Mouse (Mus musculus): ENCODE measurements at regions not wholly inside any gene's neighbourhood (a gene's known extent, or its start where the extent isn't known, plus 50 kb on each side); places are given as distances from the start of the nearest gene placed in this dataset.

GRCm38 (mm10) chr3:138609749-138610148 is 83.8 kb downstream of the Eif4e start:
- DNase-seq (ENCODE audit: low spot score) (no peak), ATAC-seq (ENCODE audit: low FRiP score) (no peak)
- Histone ChIP-seq H3K27ac (no peak overlapping the region), H3K4me3 (replicated peaks; ENCODE audit: low read length) (no peak overlapping the region), H3K9ac (no peak overlapping the region), H3K36me3 (replicated peaks; ENCODE audit: control insufficient read depth, insufficient read depth) (no peaks in the 10 kb centered on the region), H3K27me3 (ENCODE audit: control insufficient read depth, insufficient read depth, low read length) (no peaks in the 10 kb centered on the region), H3K4me1 (replicated peaks; ENCODE audit: control insufficient read depth, insufficient read depth, low read length) (no peaks in the 10 kb centered on the region), H3K9me3 (ENCODE audit: control insufficient read depth, low read length) (no peaks in the 10 kb centered on the region), H3K4me2 (replicated peaks) (no peak overlapping the region)
- 92% methylated on average over 1 of the region's 1 CpGs for WGBS

- no peak overlapping the region for H3K4me2 ChIP-seq (replicated peaks)
- no peaks in the 10 kb centered on the region for H3K9me3 ChIP-seq (ENCODE audit: control insufficient read depth, low read length)
- ATAC-seq (ENCODE audit: low FRiP score) (no peak), DNase-seq (ENCODE audit: low spot score) (no peak)
- no peak overlapping the region for H3K4me3 ChIP-seq (replicated peaks; ENCODE audit: low read length)
- H3K36me3 ChIP-seq (replicated peaks; ENCODE audit: control insufficient read depth, insufficient read depth), result no peaks in the 10 kb centered on the region
- H3K27ac ChIP-seq, result no peak overlapping the region
- no peak overlapping the region for H3K9ac ChIP-seq
- H3K27me3 ChIP-seq (ENCODE audit: control insufficient read depth, insufficient read depth, low read length), result no peaks in the 10 kb centered on the region
- H3K4me1 ChIP-seq (replicated peaks; ENCODE audit: control insufficient read depth, insufficient read depth, low read length), result no peaks in the 10 kb centered on the region
- WGBS, result 76% methylated on average over 9 of the region's 9 CpGs
Observed at GRCm38 (mm10) chr3:138612884-138613653, 87.1 kb downstream of the Eif4e start.

GRCm38 (mm10) chr3:138613680-138614079 is 87.7 kb downstream of the Eif4e start:
- H3K36me3 ChIP-seq (replicated peaks; ENCODE audit: control insufficient read depth, insufficient read depth), result no peaks in the 10 kb centered on the region
- 90% methylated on average over 3 of the region's 3 CpGs for WGBS
- no peaks in the 10 kb centered on the region for H3K27me3 ChIP-seq (ENCODE audit: control insufficient read depth, insufficient read depth, low read length)
- H3K9ac ChIP-seq, result no peak overlapping the region
- DNase-seq (ENCODE audit: low spot score) (no peak), ATAC-seq (ENCODE audit: low FRiP score) (no peak)
- H3K9me3 ChIP-seq (ENCODE audit: control insufficient read depth, low read length), result no peaks in the 10 kb centered on the region
- H3K4me1 ChIP-seq (replicated peaks; ENCODE audit: control insufficient read depth, insufficient read depth, low read length), result no peaks in the 10 kb centered on the region
- no peak overlapping the region for H3K27ac ChIP-seq
- H3K4me2 ChIP-seq (replicated peaks), result no peak overlapping the region
- no peak overlapping the region for H3K4me3 ChIP-seq (replicated peaks; ENCODE audit: low read length)

- WGBS, result 94% methylated on average over 2 of the region's 2 CpGs
- DNase-seq (ENCODE audit: low spot score) (no peak), ATAC-seq (ENCODE audit: low FRiP score) (no peak)
- no peak overlapping the region for H3K9ac ChIP-seq
- H3K9me3 ChIP-seq (ENCODE audit: control insufficient read depth, low read length), result no peaks in the 10 kb centered on the region
- no peak overlapping the region for H3K4me2 ChIP-seq (replicated peaks)
- H3K4me3 ChIP-seq (replicated peaks; ENCODE audit: low read length), result no peak overlapping the region
- no peak overlapping the region for H3K27ac ChIP-seq
- H3K36me3 ChIP-seq (replicated peaks; ENCODE audit: control insufficient read depth, insufficient read depth), result no peaks in the 10 kb centered on the region
- H3K27me3 ChIP-seq (ENCODE audit: control insufficient read depth, insufficient read depth, low read length), result no peaks in the 10 kb centered on the region
- H3K4me1 ChIP-seq (replicated peaks; ENCODE audit: control insufficient read depth, insufficient read depth, low read length), result no peaks in the 10 kb centered on the region
Observed at GRCm38 (mm10) chr3:138614899-138615298, 88.9 kb downstream of the Eif4e start.

- Histone ChIP-seq H3K9ac (no peak overlapping the region), H3K9me3 (ENCODE audit: control insufficient read depth, low read length) (no peaks in the 10 kb centered on the region), H3K27ac (no peak overlapping the region), H3K36me3 (replicated peaks; ENCODE audit: control insufficient read depth, insufficient read depth) (no peaks in the 10 kb centered on the region), H3K4me3 (replicated peaks; ENCODE audit: low read length) (no peak overlapping the region), H3K27me3 (ENCODE audit: control insufficient read depth, insufficient read depth, low read length) (no peaks in the 10 kb centered on the region), H3K4me1 (replicated peaks; ENCODE audit: control insufficient read depth, insufficient read depth, low read length) (no peaks in the 10 kb centered on the region), H3K4me2 (replicated peaks) (no peak overlapping the region)
- DNase-seq (ENCODE audit: low spot score) (no peak), ATAC-seq (ENCODE audit: low FRiP score) (no peak)
- WGBS, result 81% methylated on average over 4 of the region's 4 CpGs
Observed at GRCm38 (mm10) chr3:138620263-138620662, 94.3 kb downstream of the Eif4e start.

GRCm38 (mm10) chr3:138624128-138624527 is 98.1 kb downstream of the Eif4e start:
- no peak overlapping the region for H3K9ac ChIP-seq
- H3K27ac ChIP-seq, result no peak overlapping the region
- H3K27me3 ChIP-seq (ENCODE audit: control insufficient read depth, insufficient read depth, low read length), result no peaks in the 10 kb centered on the region
- no peaks in the 10 kb centered on the region for H3K36me3 ChIP-seq (replicated peaks; ENCODE audit: control insufficient read depth, insufficient read depth)
- DNase-seq (ENCODE audit: low spot score) (no peak), ATAC-seq (ENCODE audit: low FRiP score) (no peak)
- no peak overlapping the region for H3K4me2 ChIP-seq (replicated peaks)
- no peaks in the 10 kb centered on the region for H3K9me3 ChIP-seq (ENCODE audit: control insufficient read depth, low read length)
- no peaks in the 10 kb centered on the region for H3K4me1 ChIP-seq (replicated peaks; ENCODE audit: control insufficient read depth, insufficient read depth, low read length)
- H3K4me3 ChIP-seq (replicated peaks; ENCODE audit: low read length), result no peak overlapping the region
- 93% methylated on average over 2 of the region's 2 CpGs for WGBS

- no peaks in the 10 kb centered on the region for H3K27me3 ChIP-seq (ENCODE audit: control insufficient read depth, insufficient read depth, low read length)
- DNase-seq (ENCODE audit: low spot score) (no peak), ATAC-seq (ENCODE audit: low FRiP score) (no peak)
- H3K4me1 ChIP-seq (replicated peaks; ENCODE audit: control insufficient read depth, insufficient read depth, low read length), result no peaks in the 10 kb centered on the region
- no peak overlapping the region for H3K9ac ChIP-seq
- H3K36me3 ChIP-seq (replicated peaks; ENCODE audit: control insufficient read depth, insufficient read depth), result no peaks in the 10 kb centered on the region
- H3K4me3 ChIP-seq (replicated peaks; ENCODE audit: low read length), result no peak overlapping the region
- H3K9me3 ChIP-seq (ENCODE audit: control insufficient read depth, low read length), result no peaks in the 10 kb centered on the region
- no peak overlapping the region for H3K4me2 ChIP-seq (replicated peaks)
- WGBS, result 84% methylated on average over 4 of the region's 4 CpGs
- no peak overlapping the region for H3K27ac ChIP-seq
Observed at GRCm38 (mm10) chr3:138626230-138626629, 100.3 kb downstream of the Eif4e start.

GRCm38 (mm10) chr3:138630231-138630630 is 104.3 kb downstream of the Eif4e start:
- Histone ChIP-seq H3K4me2 (replicated peaks) (no peak overlapping the region), H3K4me3 (replicated peaks; ENCODE audit: low read length) (no peak overlapping the region), H3K9me3 (ENCODE audit: control insufficient read depth, low read length) (no peaks in the 10 kb centered on the region), H3K27me3 (ENCODE audit: control insufficient read depth, insufficient read depth, low read length) (no peaks in the 10 kb centered on the region), H3K4me1 (replicated peaks; ENCODE audit: control insufficient read depth, insufficient read depth, low read length) (no peaks in the 10 kb centered on the region), H3K9ac (no peak overlapping the region), H3K36me3 (replicated peaks; ENCODE audit: control insufficient read depth, insufficient read depth) (no peaks in the 10 kb centered on the region), H3K27ac (no peak overlapping the region)
- ATAC-seq (ENCODE audit: low FRiP score) (no peak), DNase-seq (ENCODE audit: low spot score) (no peak)
- 87% methylated on average over 13 of the region's 13 CpGs for WGBS

- ATAC-seq (ENCODE audit: low FRiP score) (no peak), DNase-seq (ENCODE audit: low spot score) (no peak)
- no peaks in the 10 kb centered on the region for H3K27me3 ChIP-seq (ENCODE audit: control insufficient read depth, insufficient read depth, low read length)
- no peak overlapping the region for H3K27ac ChIP-seq
- H3K36me3 ChIP-seq (replicated peaks; ENCODE audit: control insufficient read depth, insufficient read depth), result no peaks in the 10 kb centered on the region
- WGBS, result 86% methylated on average over 2 of the region's 2 CpGs
- no peak overlapping the region for H3K4me3 ChIP-seq (replicated peaks; ENCODE audit: low read length)
- H3K4me1 ChIP-seq (replicated peaks; ENCODE audit: control insufficient read depth, insufficient read depth, low read length), result no peaks in the 10 kb centered on the region
- no peak overlapping the region for H3K9ac ChIP-seq
- H3K4me2 ChIP-seq (replicated peaks), result no peak overlapping the region
- H3K9me3 ChIP-seq (ENCODE audit: control insufficient read depth, low read length), result no peaks in the 10 kb centered on the region
Observed at GRCm38 (mm10) chr3:138632086-138632485, 106.1 kb downstream of the Eif4e start.

- Histone ChIP-seq H3K4me2 (replicated peaks) (no peak overlapping the region), H3K4me1 (replicated peaks; ENCODE audit: control insufficient read depth, insufficient read depth, low read length) (peaks cover 12% of the 10 kb centered on the region), H3K4me3 (replicated peaks; ENCODE audit: low read length) (no peak overlapping the region), H3K36me3 (replicated peaks; ENCODE audit: control insufficient read depth, insufficient read depth) (no peaks in the 10 kb centered on the region), H3K9ac (no peak overlapping the region), H3K9me3 (ENCODE audit: control insufficient read depth, low read length) (no peaks in the 10 kb centered on the region), H3K27me3 (ENCODE audit: control insufficient read depth, insufficient read depth, low read length) (no peaks in the 10 kb centered on the region), H3K27ac (no peak overlapping the region)
- DNase-seq (ENCODE audit: low spot score) (no peak), ATAC-seq (ENCODE audit: low FRiP score) (no peak)
- WGBS, result 91% methylated on average over 1 of the region's 1 CpGs
Observed at GRCm38 (mm10) chr3:138642026-138642425, 100.0 kb upstream of the Tspan5 start.

All from hindbrain, embryonic 14.5 days (tissue).